Mouse (Mus musculus) layer of hippocampus, adult 11-12 months (tissue): ENCODE measurements around the gene Gprin2.
A peak's percentile ranks its signal among the peaks of the same experiment; 100 is the strongest.

Experiments used
- DNase-seq: peaks from one replicate; pipeline ENCODE4 v3.0.0; 2022; ENCODE audit warnings: low spot score

Gene Gprin2

GRCm38 (mm10) chr14:34201231-34202035 is at the start of gene Gprin2:
TSS of gene Gprin2 (minus strand) at chr14:34201653.
- no peak for DNase-seq

DNA sequence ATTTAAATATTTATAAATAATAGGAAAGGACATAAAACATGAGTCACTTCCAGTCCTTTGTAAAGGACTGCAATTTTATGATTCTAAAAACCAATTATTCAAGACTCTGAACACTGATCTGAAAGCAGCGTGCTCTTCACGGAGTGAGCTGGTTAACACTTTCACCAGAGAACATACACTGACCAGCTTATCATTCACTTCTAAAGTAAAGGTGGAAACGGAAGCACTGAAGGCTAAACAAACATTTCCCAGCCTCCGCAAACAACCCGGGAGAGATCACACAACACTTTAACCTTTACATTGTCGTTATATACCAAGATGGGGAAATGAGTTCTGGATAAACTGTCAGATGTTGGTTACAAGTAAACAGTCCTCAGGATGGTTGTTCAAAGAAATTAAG is 39.2 kb upstream of the Gprin2 start:
- DNase-seq = no peak

DNA sequence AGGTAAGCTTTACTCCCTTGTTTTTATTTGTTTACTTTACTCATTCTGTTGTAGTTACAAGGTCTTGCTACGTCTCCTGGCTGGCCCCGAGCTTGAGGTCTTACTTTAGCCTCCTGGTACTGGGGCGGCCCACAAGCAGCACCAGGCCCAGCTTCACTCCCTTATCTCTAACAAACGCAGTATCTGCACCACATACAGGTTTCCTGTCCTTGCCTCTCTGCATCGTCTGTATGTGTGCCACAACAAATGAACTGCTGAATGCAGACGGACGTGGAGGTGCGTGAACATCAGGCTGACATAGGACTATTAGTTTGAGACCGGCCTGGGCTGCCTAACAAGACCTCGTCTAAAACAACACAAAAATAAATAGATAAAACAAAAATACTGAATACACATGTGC is 38.8 kb upstream of the Gprin2 start:
- DNase-seq = no peak

- peak; percentile 45 for DNase-seq
Observed at GRCm38 (mm10) chr14:34234630-34235380, 33.4 kb upstream of the Gprin2 start.

GRCm38 (mm10) chr14:34233846-34234245 is 32.4 kb upstream of the Gprin2 start:
- no peak for DNase-seq

DNA sequence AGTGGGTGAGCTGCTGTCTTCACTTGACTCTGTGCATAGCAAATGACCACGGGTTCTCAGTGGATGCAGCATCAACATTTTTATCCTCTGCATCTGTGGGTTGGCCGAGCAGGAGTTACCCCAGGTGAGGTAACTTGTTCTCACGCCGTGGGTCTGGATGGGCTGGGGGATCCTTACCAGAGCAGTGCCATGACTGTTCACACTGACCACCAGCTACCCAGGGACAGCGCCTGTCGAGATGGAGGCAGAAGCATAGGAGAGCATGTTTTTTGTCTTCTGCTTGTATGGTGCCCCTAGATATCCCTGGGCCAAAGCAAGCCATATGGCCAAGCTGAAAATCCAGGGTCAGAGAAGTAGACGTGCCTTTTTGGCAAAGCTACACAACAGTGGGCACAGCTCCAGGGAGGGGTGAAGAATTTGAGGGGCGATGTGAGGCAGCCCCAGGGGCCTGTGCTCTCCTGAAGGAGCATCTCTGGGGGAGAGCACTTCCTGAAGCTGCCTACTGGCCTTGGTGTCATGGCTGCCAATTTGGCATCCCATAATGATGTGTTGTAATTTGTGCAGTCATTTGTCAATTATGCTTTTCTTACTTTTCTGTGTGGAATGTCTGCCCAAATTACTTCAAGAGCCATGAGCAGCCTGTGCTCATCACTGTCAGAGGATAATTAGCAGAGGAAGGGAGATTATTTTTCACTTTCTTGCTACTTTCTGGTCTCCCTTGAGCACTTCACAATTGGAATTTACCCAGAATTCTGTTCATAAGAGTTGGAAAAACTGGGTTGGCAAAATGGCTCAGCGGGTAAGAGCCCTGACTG is 31.6 kb upstream of the Gprin2 start:
- DNase-seq = no peak

- DNase-seq = no peak
Observed at GRCm38 (mm10) chr14:34232340-34232739, 30.9 kb upstream of the Gprin2 start.

- DNase-seq = no peak
Observed at GRCm38 (mm10) chr14:34228830-34229506, 27.5 kb upstream of the Gprin2 start.

- DNase-seq = no peak
Observed at GRCm38 (mm10) chr14:34227981-34228380, 26.5 kb upstream of the Gprin2 start.

- peak; percentile 10 for DNase-seq
Observed at GRCm38 (mm10) chr14:34226566-34226965, 25.1 kb upstream of the Gprin2 start.

- no peak for DNase-seq
Observed at GRCm38 (mm10) chr14:34225986-34226385, 24.5 kb upstream of the Gprin2 start.

DNA sequence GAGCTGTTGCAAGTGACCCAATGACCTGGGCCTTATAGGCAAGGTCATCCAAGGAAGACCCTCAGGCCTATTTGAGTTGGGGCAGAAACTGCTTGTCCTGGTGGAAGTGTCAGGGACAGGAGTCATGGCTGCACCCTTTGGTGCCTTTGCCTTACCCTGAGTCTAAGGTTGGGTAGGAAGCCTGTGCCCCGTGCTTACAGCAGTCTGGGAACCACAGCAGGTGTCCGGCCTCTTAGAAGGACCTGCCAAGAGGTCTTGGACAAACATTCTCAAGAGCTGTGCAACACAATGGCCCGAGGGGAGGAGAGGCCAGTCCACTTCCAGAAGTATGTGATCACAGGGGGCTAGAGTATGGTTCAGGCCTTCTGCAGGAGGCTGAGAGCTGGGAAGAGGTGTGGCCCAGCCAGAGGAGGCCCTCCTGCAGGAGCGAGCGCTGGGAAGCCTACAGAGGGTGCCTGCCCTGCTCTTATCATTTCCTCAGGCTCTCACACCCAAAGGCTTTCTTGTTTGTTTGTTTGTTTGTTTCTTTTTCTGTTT is 22.0 kb upstream of the Gprin2 start:
- DNase-seq = no peak

DNA sequence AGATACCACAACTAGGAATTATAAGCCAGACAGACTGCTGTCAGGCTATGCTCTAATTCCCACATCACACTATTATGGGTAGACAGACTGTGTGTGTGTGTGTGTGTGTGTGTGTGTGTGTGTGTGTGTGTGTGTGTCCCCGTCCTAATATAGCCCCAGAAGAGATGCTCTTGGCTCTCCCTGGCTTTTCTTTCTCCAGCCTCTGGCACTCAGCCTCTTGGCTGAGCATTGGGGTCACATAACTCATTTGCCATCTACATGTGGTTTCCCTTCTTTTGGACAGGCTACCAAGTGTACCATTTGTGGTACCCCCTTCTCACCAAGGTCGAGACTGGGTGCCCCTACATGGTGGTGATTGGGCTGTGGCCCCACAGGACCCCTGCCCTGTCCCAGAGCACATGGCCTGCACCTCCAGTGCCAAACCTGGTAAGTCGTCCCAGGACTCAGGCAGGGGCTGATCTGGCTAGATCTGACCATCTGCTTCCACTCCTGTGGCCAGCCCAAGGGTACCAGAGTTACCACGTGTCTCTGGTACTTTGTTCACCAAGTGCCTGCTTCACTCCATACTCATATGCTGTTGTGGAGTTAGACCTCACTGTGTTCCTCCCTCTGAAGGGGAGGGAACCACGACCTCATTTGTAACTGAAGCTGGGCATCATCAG is 20.1 kb upstream of the Gprin2 start:
- no peak for DNase-seq

GRCm38 (mm10) chr14:34220426-34220825 is 19.0 kb upstream of the Gprin2 start:
- no peak for DNase-seq

GRCm38 (mm10) chr14:34219786-34220198 is 18.3 kb upstream of the Gprin2 start:
- no peak for DNase-seq

- DNase-seq = no peak
Observed at GRCm38 (mm10) chr14:34219295-34219694, 17.8 kb upstream of the Gprin2 start, which contains the start of gene Syt15. TSS of gene Syt15 (plus strand) at chr14:34219595.

- DNase-seq = no peak
Observed at GRCm38 (mm10) chr14:34215451-34216127, 14.1 kb upstream of the Gprin2 start.

GRCm38 (mm10) chr14:34209942-34210341 is 8.5 kb upstream of the Gprin2 start:
- DNase-seq = no peak

- DNase-seq = no peak
Observed at GRCm38 (mm10) chr14:34209080-34209479, 7.6 kb upstream of the Gprin2 start.

GRCm38 (mm10) chr14:34208651-34209050 is 7.2 kb upstream of the Gprin2 start:
- DNase-seq = peak; percentile 58
